Mouse (Mus musculus) kidney, postnatal 0 days (tissue): ENCODE measurements around the gene Ncam1. TPM values are rescaled to one million over a fixed set of nuclear protein-coding genes. Genes with fewer than 3 reads are reported as not detected.

ENCODE experiments used
- ATAC-seq: fragments of 200-750 bp; cut with Nextera tagmentation; replicated peaks from 2 replicates; pipeline ENCODE4 v1.8.0; 2017; ENCODE audit warnings: low read depth, moderate number of reproducible peaks, moderate TSS enrichment, moderate library complexity; ENCODE audit not compliant: low FRiP score
- DNase-seq: peaks from one replicate; pipeline ENCODE4 v3.0.0-alpha.2; 2016; ENCODE audit warnings: low spot score
- H3K27ac ChIP-seq: fragments of 300-500 bp; sonication (generic); 2 replicates; pipeline ENCODE4 v1.5.1; 2014; ENCODE audit warnings: mild to moderate bottlenecking
- H3K27me3 ChIP-seq: fragments of 300-500 bp; sonication (generic); 2 replicates; pipeline ENCODE4 v1.6.1; 2014; ENCODE audit warnings: low read length, mixed read lengths; ENCODE audit not compliant: insufficient read depth
- H3K36me3 ChIP-seq: fragments of 300-500 bp; sonication (generic); 2 replicates; pipeline ENCODE4 v1.6.1; 2014; ENCODE audit warnings: low read length, mixed read lengths; ENCODE audit not compliant: insufficient read depth
- H3K4me1 ChIP-seq: fragments of 300-500 bp; sonication (generic); replicated peaks from 2 replicates; pipeline ENCODE4 v1.6.1; 2014; ENCODE audit warnings: antibody characterized with exemption, low read length, mixed read lengths; ENCODE audit not compliant: insufficient read depth
- H3K4me2 ChIP-seq: fragments of 300-500 bp; sonication (generic); 2 replicates; pipeline ENCODE4 v1.6.1; 2014; ENCODE audit warnings: mild to moderate bottlenecking, low read length, moderate library complexity, mixed read lengths
- H3K4me3 ChIP-seq: fragments of 300-500 bp; sonication (generic); replicated peaks from 2 replicates; pipeline ENCODE4 v1.5.1; 2014; ENCODE audit warnings: low read depth, low read length
- H3K9ac ChIP-seq: fragments of 300-500 bp; sonication (generic); 2 replicates; pipeline ENCODE4 v1.6.1; 2014; ENCODE audit warnings: low read depth, low read length
- H3K9me3 ChIP-seq: fragments of 300-500 bp; sonication (generic); replicated peaks from 2 replicates; pipeline ENCODE4 v1.6.1; 2016; ENCODE audit warnings: low read length, inconsistent platforms, mixed read lengths
- CTCF ChIP-seq: IDR thresholded peaks from 2 replicates; pipeline ENCODE4 v1.5.1; 2016; ENCODE audit warnings: antibody characterized with exemption, low read depth, mild to moderate bottlenecking, moderate library complexity
- WGBS: fragments of 180-500 bp; shearing (Covaris S2); extraction: QIAGEN DNeasy Blood & Tissue Kit; methylation state at CpG from one replicate; pipeline ENCODE4 v1.1.7; 2014; 5-methylcytosine and 5-hydroxymethylcytosine counted together
- polyA plus RNA-seq: library from polyadenylated mRNA; unstranded; fragments of >200 nt; fragmentation: Nextera tagmentation; extraction: Ambion mirVana; gene quantifications from 2 replicates; pipeline ENCODE4 v1.2.1, GENCODE M21; 2015

Gene Ncam1
- polyA plus RNA-seq, 1 experiment from 2014 or later = 81.2 TPM

GRCm38 (mm10) chr9:49504658-49505057, 294.1 kb downstream of the Ncam1 start:
- Histone ChIP-seq H3K27ac (no peak overlapping the region), H3K4me1 (no peaks in the 10 kb centered on the region), H3K36me3 (peaks cover 18% of the 10 kb centered on the region), H3K4me2 (no peak overlapping the region), H3K4me3 (no peak overlapping the region), H3K9ac (no peak overlapping the region), H3K9me3 (no peaks in the 10 kb centered on the region), H3K27me3 (no peaks in the 10 kb centered on the region)
- DNase-seq = no peak
- ATAC-seq = no peak
- WGBS = 83% methylated on average over 5 of the region's 5 CpGs
- no peak for TF ChIP-seq CTCF

GRCm38 (mm10) chr9:49502245-49502644, 296.5 kb downstream of the Ncam1 start:
- no peaks in the 10 kb centered on the region for H3K27me3 ChIP-seq
- no peak for DNase-seq
- no peak for ATAC-seq
- peaks cover 10% of the 10 kb centered on the region; the same call in 1 of the 2 replicates for H3K36me3 ChIP-seq
- 88% methylated on average over 4 of the region's 4 CpGs for WGBS
- H3K4me2 ChIP-seq = no peak overlapping the region
- no peak overlapping the region for H3K4me3 ChIP-seq
- no peak overlapping the region for H3K27ac ChIP-seq
- no peaks in the 10 kb centered on the region for H3K4me1 ChIP-seq
- no peaks in the 10 kb centered on the region for H3K9me3 ChIP-seq
- H3K9ac ChIP-seq = no peak overlapping the region
- TF ChIP-seq CTCF = no peak

- DNase-seq = no peak
- WGBS = 98% methylated on average over 2 of the region's 2 CpGs
Observed at GRCm38 (mm10) chr9:49499878-49500277, 298.8 kb downstream of the Ncam1 start.

GRCm38 (mm10) chr9:49493979-49494649, 304.6 kb downstream of the Ncam1 start:
- Histone ChIP-seq H3K9ac (no peak overlapping the region), H3K4me1 (no peaks in the 10 kb centered on the region), H3K9me3 (no peaks in the 10 kb centered on the region), H3K4me3 (no peak overlapping the region), H3K4me2 (no peak overlapping the region), H3K27ac (no peak overlapping the region), H3K36me3 (no peaks in the 10 kb centered on the region), H3K27me3 (no peaks in the 10 kb centered on the region)
- TF ChIP-seq CTCF = peak; percentile 99
- ATAC-seq (peak; percentile 56; the same call in 1 of the 2 replicates), DNase-seq (peak; percentile 91)
- WGBS = 1% methylated on average over 4 of the region's 4 CpGs

More at GRCm38 (mm10) chr9:49499878-49500277, 298.8 kb downstream of the Ncam1 start:
- Histone ChIP-seq H3K36me3 (no peaks in the 10 kb centered on the region), H3K4me2 (no peak overlapping the region), H3K4me3 (no peak overlapping the region), H3K27ac (no peak overlapping the region), H3K27me3 (no peaks in the 10 kb centered on the region), H3K9ac (no peak overlapping the region), H3K9me3 (no peaks in the 10 kb centered on the region), H3K4me1 (no peaks in the 10 kb centered on the region)
- TF ChIP-seq CTCF = no peak
- no peak for ATAC-seq

GRCm38 (mm10) chr9:49490609-49491008, 308.1 kb downstream of the Ncam1 start:
- Histone ChIP-seq H3K27ac (no peak overlapping the region), H3K27me3 (no peaks in the 10 kb centered on the region), H3K9me3 (no peaks in the 10 kb centered on the region), H3K4me1 (no peaks in the 10 kb centered on the region), H3K36me3 (no peaks in the 10 kb centered on the region), H3K9ac (no peak overlapping the region), H3K4me2 (no peak overlapping the region), H3K4me3 (no peak overlapping the region)
- 69% methylated on average over 4 of the region's 4 CpGs for WGBS
- ATAC-seq (no peak), DNase-seq (no peak)
- no peak for TF ChIP-seq CTCF

- Histone ChIP-seq H3K36me3 (no peaks in the 10 kb centered on the region), H3K4me1 (0 out of 2 replicates have a peak, but pooled peaks cover 4% of the 10 kb centered on the region), H3K4me3 (no peak overlapping the region), H3K4me2 (peak overlapping the region; percentile 28; the same call in 1 of the 2 replicates), H3K9me3 (no peaks in the 10 kb centered on the region), H3K9ac (no peak overlapping the region), H3K27ac (no peak overlapping the region), H3K27me3 (no peaks in the 10 kb centered on the region)
- WGBS = 29% methylated on average over 16 of the region's 16 CpGs
- ATAC-seq = 0 out of 2 replicates have a peak, but pooled peaks have one; percentile 1
- peak; percentile 89 for DNase-seq
- TF ChIP-seq CTCF = peak; percentile 100
Observed at GRCm38 (mm10) chr9:49488912-49489895, 309.5 kb downstream of the Ncam1 start.
